Mouse (Mus musculus) gastrocnemius, postnatal 10 days (tissue): ENCODE results near the gene Pyroxd1. TPM values are rescaled to one million over a fixed set of nuclear protein-coding genes. Genes with fewer than 3 reads are reported as not detected.
"Not testable (repeated sequence)": the region's sequence is repeated elsewhere in the genome, so short reads cannot be mapped to it uniquely, and the experiment has no call there.

ENCODE experiments used
- DNase-seq: peaks from one replicate; pipeline ENCODE4 v3.0.0; 2021; ENCODE audit warnings: mixed read lengths
- long read RNA-seq, 2 experiments: library from polyadenylated mRNA; stranded (forward); transcript quantifications; one replicate each; pipeline ENCODE4 v2.0.0; 2021
- total RNA-seq, 2 experiments: library from RNA; stranded (reverse); gene quantifications; 2 replicates each; pipeline ENCODE4 v1.2.3; 2021

Pyroxd1 gene
- 1 to 10 TPM; 7.6 to 8.1 TPM for total RNA-seq
- long read RNA-seq, experiment 1, transcript Pyroxd1-201 (12 exons, 2,831 nt), result major isoform, 12 of 28 reads
- long read RNA-seq, experiment 1, partial matches to known transcripts, result 0 of 28 reads
- long read RNA-seq, experiment 1, other reads (novel, unspliced or antisense), result 16 of 28 reads
- long read RNA-seq, experiment 2, transcript Pyroxd1-201 (12 exons, 2,831 nt), result major isoform, 11 of 16 reads
- long read RNA-seq, experiment 2, partial matches to known transcripts, result 0 of 16 reads
- long read RNA-seq, experiment 2, other reads (novel, unspliced or antisense), result 5 of 16 reads

DNA sequence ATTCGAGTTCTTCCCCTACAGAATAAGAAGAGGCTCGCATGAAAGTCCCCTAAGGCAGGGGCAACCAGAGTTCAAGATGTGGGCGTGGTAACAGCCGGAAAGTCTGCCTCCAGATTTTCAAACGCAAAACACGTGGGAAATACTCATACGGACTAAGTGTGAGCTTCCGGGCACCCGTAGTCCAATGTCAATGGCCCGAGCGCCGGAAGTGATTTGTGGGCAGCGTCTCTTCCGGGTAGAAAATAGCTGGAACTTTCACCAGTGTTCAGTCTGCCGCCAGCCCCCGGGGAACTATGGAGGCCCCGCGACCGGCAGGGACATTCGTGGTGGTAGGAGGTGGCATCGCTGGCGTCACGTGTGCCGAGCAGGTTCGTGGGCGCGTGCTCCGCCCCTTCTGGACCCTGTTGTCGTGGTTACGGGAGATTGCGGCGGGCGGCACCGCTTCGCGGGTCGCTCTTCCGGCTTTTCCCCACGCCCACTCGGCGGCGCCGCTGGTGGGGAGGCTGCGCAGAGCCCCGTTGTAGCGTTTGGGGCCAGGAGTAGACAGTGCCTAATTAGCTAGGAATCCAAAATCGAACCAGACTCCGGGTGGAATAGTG lies at the start of gene Pyroxd1:
Gene Pyroxd1, plus strand, starts transcription at position 215 of the 599 bp plus-strand sequence.
- DNase-seq, result peak; percentile 72

DNA sequence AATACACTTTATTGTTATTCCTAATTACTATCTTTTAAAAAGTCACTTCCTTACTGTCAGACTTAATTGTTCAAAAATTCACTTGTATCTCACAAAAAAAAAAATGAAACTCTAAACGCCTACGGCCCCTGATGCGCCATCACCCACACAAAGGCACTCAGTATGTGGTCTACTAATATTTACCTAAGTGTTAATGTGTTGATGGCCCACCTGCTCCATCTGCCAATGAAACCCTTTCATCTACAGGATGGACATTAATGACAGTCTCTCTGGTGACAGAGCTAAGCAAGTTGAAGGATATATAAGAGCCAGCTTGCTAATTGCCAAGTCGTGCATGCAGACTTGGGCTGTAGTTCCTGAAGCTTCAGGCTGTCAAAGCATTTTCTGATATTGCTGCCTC lies 47.4 kb upstream of the Pyroxd1 start, which contains the start of gene Iapp:
Gene Iapp, plus strand, starts transcription at position 326 of the 400 bp plus-strand sequence.
- DNase-seq, result no peak

DNA sequence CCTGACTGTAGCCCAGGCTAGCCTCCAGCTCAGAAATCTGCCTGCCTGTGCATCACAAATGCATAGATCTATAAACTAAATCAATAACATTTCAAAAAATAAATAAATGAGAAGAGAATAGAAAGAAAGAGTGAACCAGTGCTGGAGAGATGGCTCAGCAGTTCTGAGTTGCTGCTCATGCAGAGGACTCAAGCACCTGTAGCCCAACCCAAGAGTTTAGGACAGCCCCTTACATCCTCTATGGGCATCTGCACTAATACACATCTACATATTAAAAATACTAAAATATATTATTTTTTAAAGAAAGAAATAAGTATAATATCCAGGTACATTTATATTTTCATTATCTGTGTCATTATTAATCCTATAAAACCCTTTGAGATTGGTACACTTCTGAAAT lies 40.4 kb upstream of the Pyroxd1 start:
- DNase-seq, result no peak

DNA sequence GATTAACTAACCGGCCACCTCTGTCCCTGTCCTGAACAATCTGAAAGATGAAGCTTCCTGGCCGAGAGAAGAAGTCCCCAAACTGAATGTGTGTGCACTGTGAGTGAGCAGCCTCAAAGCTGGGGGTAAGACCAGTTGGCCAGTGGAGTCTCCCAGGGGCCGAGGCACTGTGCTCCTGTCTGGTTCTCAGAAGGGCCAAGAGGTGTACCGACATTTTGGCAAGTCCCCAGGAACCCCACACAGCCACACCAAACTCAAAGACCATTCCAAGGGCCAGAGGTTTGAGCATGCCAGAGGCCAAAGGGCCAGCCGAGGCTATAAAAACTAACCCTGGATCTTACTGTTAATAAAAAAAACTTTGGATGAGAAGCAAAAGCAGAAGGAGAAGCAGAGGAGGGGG lies 31.2 kb upstream of the Pyroxd1 start:
- DNase-seq, result no peak

DNA sequence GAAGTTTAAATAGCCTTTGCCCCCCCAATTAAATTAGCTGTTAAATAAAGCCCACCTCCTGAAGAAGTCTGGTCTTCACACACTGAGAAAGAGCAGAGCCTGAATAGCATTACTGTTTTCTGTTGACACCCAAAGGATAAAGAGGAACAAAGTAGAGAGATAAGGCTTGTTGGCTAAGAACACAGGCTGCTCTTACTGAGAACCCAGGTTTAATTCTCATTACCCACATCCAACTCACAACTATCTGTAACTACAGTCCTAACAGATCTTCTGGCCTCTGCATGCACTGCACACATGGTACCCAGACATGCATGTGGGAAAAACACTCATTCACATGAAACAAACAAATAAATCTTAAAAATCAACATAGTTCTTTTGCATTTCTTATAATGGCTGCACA lies 28.3 kb upstream of the Pyroxd1 start:
- no peak for DNase-seq

DNA sequence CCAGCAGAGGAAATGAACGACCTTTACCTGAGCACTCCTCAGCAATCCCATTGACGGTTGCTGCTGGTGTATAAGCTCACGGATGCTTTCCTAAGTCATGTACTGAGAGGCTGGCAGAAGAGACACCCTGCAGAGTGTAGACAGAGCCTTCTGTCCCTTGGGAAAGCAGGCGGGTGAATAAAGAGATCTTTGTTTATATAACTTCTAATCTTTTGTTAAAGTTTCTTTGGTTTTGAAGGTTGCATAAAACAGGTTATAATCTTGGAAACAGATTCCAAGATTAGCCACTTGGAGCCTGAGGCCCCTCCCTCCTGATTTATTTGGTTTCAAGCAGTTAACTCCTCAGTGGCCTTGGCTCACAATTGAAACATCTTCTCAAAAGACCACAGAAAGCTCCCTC lies 22.6 kb upstream of the Pyroxd1 start, which contains the start of gene Slco1a5:
Gene Slco1a5, minus strand, starts transcription at position 101 of the 400 bp plus-strand sequence.
- DNase-seq, result no peak

DNA sequence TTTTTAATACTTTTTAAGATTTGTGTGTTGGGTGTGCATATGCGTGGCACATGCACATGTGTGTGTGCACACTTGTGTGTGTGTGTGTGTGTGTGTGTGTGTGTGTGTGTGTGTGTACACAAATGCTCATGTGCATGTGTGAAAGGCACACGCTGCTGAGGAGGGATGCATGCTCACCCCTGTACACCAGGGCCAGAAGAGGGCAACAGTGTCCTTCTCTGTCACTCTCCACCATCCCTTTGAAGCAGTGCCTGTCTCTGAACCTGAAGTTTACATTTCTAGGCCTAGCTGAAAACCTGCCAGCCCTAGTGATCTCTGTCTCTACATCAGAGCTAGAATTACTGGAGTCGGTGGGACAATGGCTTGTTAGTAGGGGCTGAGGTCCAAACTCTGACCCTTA lies 18.9 kb upstream of the Pyroxd1 start:
- no peak for DNase-seq

DNA sequence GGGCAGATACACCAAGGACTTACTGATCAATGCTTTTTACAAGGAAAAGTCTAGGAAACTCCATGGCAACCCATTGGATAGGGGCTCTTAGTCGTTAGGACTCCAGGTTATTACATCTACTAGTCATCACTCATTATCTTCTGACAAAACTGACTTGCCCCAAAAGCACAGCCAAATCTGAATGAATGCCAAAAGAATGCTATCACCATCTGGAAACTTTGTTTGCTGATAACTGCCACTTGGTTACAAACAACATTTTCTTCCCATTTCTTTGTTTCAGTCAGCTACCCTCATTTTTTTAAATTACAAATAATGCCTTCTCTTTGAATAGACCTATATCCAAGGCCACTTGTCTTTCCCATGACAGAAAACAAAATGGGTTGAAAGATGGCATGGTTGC lies 16.3 kb upstream of the Pyroxd1 start:
- no peak for DNase-seq

DNA sequence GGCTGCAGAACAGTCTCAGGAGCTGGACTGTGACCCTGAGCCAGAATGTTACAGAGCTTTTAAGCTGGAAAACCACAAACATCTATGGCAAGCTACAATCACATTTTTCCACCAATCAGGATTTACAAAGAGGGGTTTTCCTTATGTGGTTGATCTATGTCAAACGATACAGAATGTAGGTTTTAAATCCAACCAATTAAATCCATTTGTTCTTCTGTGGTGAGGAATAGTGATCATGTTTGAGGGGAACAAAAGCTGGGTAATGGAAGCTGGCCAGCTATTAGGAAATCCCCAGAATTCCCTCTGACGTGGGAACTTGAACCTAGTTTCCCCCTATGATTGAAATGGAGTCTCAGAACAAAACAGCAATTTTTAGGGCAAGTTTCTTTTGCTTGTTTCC lies 6.5 kb upstream of the Pyroxd1 start:
- no peak for DNase-seq

DNA sequence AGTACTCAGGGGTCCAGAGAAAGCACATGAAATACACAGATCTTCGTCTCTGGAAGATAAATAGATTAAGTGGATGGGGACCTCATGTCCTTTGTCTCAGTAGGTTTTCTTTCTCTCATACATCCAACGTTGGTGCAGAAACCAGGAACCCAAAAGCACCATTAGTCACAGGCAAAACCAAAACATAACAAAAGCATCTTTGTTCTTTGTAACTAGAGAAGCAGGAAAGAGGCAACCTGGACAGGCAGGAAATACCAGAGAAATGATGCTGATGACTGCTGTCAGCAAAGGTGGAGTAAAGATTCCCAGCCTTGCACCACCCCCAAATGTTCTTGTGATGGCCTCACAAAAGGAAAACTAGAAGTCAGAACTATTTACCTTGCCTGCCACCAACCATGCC lies 5.9 kb upstream of the Pyroxd1 start:
- no peak for DNase-seq

DNA sequence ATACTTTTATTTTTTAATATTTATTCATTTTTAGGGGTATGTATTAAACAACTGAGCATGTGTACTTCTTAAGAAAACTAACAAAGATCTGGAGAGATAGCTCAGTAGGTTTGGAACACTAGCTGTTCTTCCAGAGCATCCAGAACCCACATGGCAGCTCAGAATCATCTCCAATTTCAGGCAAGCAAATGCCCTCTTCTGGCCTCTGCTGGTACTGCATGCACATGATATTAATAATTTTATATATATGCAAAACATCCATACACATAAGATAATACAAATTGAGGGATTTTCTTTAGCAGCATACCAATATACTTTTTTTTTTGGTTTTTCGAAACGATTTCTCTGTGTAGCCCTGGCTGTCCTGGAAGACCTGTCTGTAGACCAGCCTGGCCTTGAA lies 1.9 kb upstream of the Pyroxd1 start:
- peak; percentile 32 for DNase-seq

DNA sequence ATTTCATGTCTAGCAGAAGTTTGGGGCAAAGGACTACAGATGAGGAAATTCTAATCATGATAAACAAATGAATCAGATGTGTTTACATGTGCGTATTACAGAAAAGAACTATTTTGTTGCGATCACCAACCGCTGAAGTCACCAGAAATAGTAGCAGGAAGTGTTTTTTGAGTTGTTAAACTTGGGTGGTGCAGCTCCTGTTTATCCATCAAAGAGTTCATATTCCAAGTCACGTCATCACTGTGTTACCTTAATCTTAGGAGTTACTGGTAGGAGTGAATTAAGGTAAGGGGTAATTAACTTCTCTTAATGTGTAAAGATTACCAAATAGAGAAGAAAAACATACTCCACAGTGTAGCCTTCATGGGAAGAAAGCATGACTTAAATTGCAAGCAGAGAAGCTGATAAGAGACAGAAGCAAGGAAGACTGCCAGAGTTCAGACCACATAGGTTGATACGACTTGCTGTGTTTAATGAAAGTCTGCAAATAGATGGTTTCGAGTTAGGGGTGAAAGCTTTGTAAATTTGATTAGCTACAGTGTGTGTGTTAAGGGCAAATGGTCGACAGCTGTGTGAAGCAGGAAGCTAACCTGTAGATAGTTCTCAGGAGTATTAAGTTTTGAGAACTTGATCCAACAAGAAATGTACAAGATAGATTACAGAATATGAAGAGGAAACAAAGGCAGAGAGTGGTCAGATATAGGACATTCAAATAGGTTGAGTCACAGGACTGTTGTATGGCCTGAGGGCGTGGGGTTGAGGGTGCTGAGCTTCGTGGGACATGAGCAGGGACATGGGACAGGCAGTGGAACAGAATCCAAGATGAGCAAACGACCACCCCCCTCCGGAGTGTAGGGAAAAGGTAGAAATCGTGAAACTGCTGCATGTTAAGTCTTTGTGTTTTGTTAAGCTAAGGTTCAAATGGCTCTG lies 992 bp downstream of the Pyroxd1 start:
- no peak for DNase-seq

DNA sequence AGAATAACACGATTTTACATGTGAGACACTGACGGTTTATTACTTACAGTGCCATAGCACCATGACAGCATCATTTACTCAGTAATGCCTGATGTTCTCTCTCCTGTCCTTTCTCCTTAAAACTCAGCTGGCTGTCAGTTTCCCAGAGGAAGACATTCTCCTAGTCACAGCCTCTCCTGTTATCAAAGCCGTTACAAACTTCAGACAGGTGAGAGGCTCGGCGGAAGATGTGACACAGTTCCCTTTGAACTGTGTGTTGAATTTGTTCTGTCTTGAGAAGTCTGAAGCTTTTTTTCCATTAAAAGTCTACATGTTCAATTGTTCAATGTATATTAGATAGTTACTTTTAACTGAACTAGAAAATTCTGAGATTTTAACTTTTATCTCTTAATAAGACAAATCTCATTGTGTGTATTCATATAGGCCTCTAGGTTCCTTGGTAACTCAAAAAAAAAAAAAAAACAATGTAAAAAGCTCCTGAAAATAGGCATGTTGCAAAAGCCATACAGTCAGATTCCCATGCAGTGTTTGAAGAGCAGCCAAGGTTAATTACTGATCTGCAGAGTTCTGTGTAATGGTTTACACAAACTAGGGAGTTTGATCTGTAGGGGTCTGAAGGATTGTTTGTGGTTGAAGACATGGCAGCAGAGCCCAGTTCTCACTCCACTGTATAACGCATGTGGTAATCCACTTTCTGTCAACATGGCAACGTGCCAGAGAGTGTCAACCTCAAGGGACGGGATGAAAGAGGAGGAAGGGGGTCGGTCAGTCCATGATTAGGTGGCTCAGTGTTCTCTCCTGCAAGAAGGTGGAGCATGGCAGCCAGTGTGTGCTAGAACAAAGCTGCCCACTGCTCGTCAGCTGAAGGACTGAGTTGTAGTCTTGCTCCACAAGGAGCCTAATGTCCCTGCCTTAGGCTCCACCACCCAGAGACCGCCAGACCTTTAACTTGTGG lies 2.3 kb downstream of the Pyroxd1 start:
- DNase-seq, result no peak

DNA sequence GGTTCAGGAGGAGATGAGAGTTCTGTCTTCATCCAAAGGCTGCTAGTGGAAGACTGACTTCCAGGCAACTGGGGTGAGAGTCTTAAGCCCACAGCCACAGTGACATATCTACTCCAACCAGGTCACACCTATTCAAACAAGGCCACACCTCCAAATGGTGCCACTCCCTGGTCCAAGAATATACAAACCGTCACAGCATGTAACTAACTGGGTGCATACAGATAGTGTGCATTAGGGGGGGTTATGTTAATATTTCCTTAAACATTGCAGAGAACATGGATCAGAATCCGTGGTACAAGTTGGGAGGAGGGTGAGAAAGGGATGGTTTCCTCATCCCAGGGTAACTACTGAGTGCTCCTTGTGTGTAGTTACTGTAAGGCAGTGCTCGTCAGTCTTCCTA lies 6.6 kb downstream of the Pyroxd1 start:
- not testable (repeated sequence) for DNase-seq

DNA sequence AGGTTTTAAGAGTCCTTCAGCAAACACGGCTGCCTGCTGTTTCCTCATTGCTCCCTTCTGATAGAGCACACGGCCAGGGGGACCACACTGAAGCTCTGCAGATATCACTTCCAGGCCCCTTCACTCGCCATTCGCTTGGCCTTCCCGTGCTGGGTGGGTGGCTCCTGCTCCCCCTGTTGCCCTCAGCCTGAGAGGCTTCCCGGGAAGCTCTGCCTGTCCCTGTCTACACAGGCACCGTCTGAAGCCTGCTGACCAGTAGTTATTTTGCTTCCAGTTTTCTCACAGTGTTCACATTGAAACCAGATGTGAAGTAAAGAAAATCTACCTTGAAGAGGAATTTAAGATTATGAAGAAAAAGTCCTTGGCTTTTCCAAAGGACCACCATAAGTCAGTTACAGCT lies 11.7 kb downstream of the Pyroxd1 start:
- DNase-seq, result no peak

DNA sequence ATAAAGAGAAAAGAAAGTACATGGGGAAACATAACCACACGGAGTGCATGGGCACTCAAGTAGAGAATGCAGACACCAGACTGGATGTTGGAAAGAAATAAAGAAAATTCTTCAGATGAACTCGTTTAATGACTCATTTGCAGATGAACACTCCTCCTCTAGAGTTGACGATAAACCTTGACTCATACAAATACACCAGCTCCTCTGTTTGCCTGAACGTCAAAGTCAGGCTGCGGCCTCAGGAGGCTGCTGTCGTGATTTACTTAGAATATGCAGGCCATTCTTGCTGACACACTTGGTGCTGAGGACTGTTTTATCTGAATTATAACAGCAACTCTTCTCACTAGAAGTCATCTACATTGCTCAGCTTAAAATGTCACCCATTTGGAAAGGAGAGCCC lies 16.6 kb downstream of the Pyroxd1 start:
- no peak for DNase-seq

DNA sequence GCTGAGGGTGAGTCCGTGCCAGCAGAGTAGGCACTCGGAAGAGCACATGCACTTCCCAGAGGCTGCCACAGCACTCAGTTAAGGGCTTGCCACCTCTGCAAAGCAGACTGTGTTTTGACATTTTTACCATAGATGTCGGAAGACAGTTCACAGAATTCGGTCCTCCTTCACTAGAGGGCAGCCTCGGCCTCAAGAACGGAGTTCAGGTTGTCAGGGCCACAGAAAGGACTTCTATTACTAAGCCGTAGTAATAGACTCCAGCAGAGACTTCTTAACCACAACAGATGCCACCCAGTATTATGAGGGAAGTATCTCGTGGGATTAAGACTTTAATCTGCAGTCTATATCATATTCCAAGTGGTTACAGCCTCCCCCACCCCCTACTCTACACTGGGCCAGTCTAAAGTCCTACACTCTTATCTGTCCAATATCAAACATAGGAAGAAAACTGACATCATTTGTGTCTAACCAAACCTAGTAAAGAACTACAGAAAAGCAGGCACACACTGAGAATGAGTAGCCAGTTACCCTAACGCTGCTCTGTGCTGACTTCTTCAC lies 17.6 kb downstream of the Pyroxd1 start:
- DNase-seq, result no peak

DNA sequence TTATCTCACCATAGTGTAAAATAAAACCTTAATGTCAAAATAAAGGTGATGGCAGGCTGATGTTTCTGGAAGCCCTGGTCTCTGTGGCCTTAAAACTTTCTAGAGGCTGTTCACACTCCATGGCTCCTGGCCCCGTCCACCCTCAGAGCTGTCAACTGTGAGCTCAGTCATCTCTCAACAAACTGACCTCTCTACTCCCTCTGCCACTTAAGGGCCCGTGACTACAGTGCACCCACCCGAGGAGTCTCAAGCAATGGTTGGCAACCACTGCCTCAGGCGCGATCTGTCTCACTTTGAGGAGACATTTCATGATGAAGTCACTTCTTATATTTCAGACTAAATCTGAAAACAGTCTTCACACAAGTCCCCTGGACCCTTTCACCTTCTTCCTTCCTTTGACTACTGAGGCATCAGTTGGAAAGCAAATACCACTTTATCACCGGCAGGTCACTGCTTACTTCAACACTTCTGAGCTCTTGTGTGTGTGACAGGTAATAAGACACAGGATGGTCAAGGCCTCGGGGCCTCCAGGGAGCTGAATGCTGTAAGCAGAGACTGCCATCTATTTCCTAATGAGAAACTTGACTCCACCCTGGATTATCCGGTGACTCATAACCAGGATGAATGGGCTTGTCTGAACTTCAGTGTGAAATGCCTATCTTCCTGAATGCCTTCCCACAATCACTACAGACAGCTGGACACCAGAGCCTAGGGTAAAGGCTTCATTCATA lies 20.5 kb downstream of the Pyroxd1 start:
- DNase-seq, result no peak

DNA sequence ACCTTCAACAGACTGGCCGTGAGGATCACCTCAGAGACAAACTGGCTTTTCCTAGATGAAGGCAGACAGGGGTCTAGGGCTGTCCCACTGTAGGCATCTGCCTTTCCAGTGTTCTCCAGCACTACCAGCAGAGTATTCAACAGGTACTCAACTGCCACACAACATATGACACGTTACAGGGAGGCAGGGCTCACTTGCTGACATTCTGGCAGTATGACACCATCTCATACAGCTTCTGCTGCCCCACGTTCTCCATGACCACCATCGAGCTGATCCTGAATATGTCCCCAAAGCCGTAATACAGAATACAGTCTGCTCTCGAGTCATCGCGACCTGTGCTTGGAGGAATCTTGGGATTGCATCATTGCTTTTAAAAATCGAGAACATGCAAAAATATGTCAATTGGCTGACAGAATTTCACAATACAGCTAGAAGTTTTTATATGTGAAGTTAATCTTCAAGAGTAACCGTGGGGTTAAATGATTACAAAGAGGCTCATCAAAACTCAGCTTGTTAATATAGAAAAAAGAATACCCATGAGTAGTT lies 21.1 kb downstream of the Pyroxd1 start:
- DNase-seq, result no peak

DNA sequence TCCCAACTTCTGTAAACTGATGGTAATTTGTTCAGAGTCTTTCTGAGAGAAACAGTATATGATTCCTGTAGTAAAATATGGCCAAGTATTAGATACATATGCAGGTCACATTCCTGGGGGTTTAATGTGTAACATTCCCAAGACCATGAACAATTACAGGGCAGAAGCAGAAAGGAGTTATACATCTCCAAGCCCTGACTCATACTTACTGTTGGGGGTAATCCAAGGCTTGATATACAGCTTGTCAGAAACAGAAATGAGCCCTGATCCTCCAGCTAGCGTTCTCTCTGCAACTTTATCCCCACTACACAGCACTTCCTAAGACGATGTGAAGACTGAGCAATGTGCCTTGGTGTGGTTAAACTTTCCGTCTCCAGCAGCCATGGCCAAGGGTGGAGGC lies 22.1 kb downstream of the Pyroxd1 start:
- DNase-seq, result no peak
